Mouse (Mus musculus) CD8-positive naive resting alpha-beta T cell, adult 2 months (primary cell): ENCODE data around the gene Cyb5rl.

Source experiments
- DNase-seq, 2 experiments: peaks; one replicate each; pipeline ENCODE4 v3.0.0; 2022; ENCODE audit warnings: low read depth in 2 of 2, low spot score in 2 of 2

The Cyb5rl gene

DNA sequence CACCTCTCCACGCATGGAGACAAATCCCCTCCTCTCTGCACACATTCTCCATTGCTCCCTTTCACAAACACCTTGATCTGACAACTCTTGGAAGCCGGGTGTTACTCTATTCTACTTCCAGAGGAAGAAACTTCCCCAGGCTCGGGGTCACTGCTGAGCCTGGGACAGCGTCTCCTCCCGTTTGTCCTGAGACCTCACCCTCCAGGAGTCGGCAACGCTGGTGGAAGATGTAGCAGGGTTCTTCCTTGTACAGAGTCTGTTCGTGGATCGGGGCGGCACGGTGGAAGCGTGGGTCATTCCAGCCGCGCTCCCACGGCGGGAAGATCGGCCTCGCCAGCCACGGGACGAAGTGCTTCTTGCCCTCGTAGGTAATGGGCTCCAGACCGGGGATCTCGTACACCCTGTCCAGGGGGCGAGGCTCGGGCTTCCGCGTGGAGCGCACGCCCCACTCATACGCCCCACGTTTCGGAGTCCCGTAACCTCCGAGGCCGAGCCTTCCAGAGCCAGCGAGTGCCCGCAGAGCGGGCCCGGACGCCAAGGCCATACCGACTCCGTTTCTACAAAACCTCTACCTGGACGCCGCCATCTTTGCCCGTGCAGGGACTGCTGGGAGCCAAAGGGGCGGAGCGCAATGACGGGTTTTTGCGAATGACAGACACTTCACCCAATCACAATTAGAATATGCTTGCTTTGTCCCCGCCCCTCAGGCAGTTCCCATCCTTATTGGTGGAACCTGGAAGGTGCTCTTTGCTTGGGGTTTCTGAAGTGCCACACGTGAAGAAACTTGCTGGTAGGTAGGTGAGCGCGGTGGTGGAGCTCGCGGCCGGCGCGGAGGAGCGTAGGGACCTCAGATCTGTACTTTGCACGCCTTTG, at the start of gene Cyb5rl, which contains the start of gene Mrpl37:
TSS of gene Cyb5rl (plus strand) at position 737 of the 873 bp plus-strand sequence.
TSS of gene Mrpl37 (minus strand) at position 617 of the 873 bp plus-strand sequence.
- peak; percentile 93 to 96 for DNase-seq

DNA sequence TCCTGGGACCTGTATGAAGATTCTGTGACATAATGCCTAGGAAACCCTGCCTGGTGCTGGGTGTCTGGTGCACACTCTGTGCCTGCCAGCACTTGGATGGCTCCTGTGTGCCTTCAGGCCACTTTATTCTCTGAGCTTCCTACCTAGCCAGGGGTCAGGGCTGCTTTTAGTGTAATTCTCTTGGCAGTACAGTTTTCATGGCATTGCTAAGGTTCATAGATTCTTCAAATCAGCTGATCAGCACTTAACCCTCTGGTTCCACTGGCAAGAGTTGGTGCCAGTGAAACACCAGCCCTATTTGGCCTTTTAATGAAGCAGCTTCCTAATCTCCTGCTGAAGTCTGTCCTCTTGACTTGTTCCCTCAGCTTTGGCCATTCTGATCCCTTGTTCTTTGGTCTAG, 49.5 kb upstream of the Cyb5rl start:
- DNase-seq = no peak

GRCm38 (mm10) chr4:107018521-107018920, 48.3 kb upstream of the Cyb5rl start:
- no peak for DNase-seq

GRCm38 (mm10) chr4:107019027-107019426, 47.8 kb upstream of the Cyb5rl start:
- DNase-seq = no peak

GRCm38 (mm10) chr4:107020287-107021000, 46.3 kb upstream of the Cyb5rl start:
- no peak for DNase-seq

GRCm38 (mm10) chr4:107021464-107021863, 45.3 kb upstream of the Cyb5rl start:
- DNase-seq = no peak

- no peak for DNase-seq
These were observed 41.9 kb upstream of the Cyb5rl start for GRCm38 (mm10) chr4:107024899-107025298.

DNA sequence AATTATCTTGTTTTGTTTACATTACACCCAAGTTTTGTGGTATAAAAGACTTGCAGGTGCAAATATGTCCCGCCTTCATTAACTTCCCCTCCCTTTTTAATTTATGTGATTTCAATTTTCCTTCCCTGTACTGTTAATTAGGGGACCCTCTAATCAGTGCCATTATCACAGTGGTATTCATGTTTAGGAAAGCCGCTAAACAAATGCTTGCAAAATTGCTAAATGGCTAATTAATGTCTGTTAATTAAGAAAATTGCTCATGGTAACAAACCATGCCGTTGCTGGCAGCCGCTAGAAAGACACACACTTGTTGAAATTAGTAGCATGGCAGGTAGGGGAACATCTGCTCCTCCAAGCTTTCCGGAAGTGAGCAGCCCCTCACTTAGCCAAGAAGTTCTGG, 41.4 kb upstream of the Cyb5rl start:
- no peak for DNase-seq

DNA sequence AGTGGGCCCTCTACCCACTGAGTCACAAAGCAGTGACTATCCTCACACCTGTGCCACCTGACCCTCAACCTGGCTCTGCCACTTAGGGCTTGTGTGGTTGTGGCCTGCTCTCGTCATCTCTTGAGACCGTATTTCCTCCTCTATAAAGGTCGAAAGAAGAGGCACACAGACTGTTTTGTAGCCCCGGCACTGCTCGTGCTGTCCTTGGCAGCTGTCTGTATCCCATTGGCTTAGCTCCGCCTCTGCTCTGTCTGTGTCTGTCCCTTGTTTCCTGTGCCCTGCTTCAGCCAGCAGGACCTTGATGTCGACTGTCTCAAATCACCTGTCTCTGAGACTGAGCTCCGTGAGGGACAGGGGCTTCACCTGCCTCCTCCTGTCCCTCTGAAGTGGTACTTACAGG, 40.3 kb upstream of the Cyb5rl start:
- no peak for DNase-seq

- no peak for DNase-seq
These were observed 31.1 kb upstream of the Cyb5rl start for GRCm38 (mm10) chr4:107035689-107036088.

DNA sequence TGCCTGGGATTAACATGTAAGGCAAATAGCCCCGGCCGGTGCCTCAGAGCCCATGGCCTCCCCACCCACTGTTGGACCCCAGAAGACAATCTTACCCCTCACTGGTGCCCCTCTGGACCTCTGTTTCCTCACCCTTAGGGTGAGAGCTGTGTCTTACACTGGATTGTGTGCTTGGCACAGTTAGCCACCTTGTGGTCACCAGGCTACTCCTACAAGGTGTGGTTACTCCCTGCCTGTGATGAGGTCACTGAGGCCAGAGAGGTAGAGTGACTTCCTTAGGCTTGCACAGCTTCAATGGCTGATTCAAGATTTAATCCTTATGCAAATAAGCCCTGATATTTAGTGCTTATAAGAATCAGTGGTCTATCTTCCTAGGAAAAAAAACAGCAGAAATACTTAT, 29.8 kb upstream of the Cyb5rl start:
- no peak for DNase-seq

DNA sequence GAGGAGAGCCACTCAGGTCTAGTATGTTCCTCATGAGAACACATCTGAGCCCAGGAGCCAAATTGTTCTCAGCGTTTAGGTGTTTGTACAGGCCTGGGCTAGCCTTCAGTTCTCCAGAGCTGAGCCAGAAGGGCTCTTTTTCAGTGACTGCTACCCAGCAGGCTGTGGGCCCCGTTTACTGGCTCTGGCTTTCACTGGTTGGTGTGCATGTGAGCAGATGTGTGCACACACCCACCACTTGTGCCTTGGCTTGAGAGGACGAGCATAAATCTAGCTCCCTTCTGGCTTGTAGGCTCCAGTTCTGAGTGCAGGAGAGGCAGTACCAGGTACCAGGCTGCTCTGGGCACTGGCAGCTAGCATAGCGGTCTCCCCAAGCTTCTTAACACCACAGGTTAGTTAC, 28.5 kb upstream of the Cyb5rl start:
- DNase-seq = no peak

DNA sequence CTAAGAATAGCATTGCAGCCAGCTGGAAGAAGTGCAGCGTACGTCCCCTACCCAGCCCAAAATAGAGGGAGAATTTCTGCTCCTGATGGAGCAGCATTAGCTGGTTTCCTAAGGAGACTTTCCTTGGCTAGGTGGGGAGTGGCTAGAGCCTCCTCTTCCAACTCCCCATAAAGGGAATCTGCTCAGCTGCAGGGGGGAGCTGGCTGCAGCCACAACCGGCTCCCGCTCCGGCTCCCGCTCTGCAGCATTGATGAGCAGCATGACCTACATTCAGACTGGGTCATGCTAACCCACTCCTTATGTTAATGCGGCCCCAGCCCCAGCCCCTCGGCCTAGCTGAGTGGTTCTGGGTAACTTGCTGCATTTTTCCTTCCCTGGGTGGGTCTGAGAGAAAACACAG, 27.5 kb upstream of the Cyb5rl start:
- no peak for DNase-seq

GRCm38 (mm10) chr4:107042304-107042703, 24.5 kb upstream of the Cyb5rl start:
- no peak for DNase-seq

GRCm38 (mm10) chr4:107045188-107045587, 21.6 kb upstream of the Cyb5rl start:
- no peak for DNase-seq

DNA sequence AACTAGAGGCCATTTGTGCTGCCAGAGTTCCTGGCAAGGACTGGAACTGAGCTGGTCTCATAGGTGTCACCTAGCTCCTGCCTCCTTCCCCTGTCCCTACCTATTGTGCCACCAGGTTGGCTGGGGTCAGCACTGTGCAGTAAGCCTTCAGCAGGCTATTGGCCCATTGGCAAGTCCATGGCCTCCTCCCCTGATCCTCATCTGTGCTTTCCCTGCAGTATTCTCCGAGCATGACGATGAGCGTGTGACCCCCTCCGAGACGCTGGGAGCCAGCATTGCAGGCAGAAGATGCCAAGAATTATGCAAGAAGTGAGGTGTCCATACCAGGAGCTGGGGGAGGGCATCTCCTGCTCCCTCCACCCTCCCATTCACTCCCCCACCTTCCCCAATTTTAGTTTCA, 19.0 kb upstream of the Cyb5rl start:
- no peak for DNase-seq

GRCm38 (mm10) chr4:107048568-107049162, 18.1 kb upstream of the Cyb5rl start:
- DNase-seq = no peak

DNA sequence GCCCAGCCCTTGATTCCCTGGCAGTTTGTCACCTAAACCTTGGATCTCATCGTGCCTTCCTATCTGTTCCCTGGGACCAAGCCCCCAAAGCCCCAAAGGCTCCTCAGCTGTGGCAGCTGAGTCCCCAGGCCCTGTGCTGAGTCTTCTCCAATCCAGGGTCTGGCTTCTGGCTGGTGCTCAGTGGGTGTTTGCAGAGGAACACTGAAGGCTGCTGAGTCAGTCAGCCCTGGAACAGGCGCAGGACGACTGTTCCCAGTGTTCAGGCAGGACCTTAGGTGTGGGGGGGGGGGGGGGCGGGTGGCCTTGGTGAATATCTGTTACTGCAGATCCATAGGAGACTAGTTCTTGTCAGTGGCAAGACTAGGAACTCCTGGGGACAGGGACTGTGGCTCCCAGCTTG, 14.9 kb upstream of the Cyb5rl start:
- DNase-seq = no peak

DNA sequence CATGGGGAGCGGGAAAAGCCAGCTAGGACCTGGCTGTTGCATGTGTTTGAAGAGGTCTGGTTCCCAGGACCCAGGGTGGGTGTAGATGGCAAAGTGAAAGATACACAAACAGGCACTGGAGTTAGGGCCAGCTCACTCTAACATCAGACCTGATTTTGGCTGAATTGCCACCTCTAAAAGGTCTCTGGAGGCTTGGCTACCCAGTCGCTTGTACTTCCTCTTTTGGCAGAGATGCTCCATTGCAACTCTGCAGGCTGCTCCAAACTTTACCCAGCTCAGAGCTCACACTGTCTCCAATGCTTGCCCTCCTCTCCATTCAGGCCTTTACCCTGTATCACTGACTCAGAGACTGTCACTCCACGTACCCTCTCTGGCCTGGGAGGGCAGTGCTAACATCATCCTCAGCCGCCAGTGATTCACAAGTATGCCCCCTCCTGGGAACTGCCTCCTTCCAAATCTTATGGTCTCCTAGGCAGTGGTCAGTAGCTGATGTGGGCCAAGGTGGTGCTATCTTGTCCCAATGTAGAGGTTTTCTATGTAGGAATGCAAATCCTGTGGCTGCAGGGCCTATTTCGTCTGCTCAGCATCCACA, 13.7 kb upstream of the Cyb5rl start:
- DNase-seq = no peak

GRCm38 (mm10) chr4:107056088-107056487, 10.7 kb upstream of the Cyb5rl start:
- no peak for DNase-seq

DNA sequence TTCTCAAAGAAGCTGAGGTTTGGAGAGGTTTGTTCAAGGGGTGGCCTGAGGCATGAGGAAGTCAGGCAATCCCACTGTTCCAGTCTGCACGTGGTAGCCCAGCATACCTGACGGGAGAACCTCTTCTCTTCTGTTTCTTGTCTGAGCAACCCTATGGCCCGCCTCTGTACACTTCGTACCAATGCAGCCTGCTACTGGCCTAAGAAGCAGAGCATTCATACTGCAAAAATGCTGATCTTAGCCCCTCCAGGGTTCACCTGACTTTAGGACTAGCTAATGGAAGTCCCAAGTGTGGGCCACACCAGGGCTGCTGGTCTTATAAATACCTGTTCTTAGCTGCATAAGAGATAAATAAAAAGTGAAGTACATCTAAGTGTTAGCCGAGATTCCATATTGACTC, 8.4 kb upstream of the Cyb5rl start:
- DNase-seq = no peak

- no peak for DNase-seq
These were observed 8.0 kb upstream of the Cyb5rl start for GRCm38 (mm10) chr4:107058781-107059180.
